Mouse (Mus musculus): ENCODE results near the gene Sem1. TPM values are rescaled to one million over a fixed set of nuclear protein-coding genes. Genes with fewer than 3 reads are reported as not detected.

Gene Sem1
- polyA plus RNA-seq (2012; fragmentation: generic; extraction: Trizol): 100 to 1,000 TPM in 1 of 2 experiments, 10 to 100 TPM in 1; 75.0 to 236 TPM

GRCm38 (mm10) chr6:6578304-6579149, at the start of gene Sem1:
Gene Sem1 (minus strand): TSS chr6:6578663.

